27 mouse cellular contexts compared by ENCODE assay signal in genomic region chr6:6143525-6143924, GRCm38 (mm10).
DNase-seq lines count a peak whose midpoint lies in the region; ATAC-seq and TF ChIP-seq lines count a peak whose summit lies in the region.
"Had no signal": no experiment of that assay in that cellular context is flagged by ENCODE, and none has a peak within 500 bp of the region (broad histone marks: within the 10 kb centered on the region; RNA-seq: fewer than 3 reads in every experiment).

No protein-coding gene starts in this region.

- H3K4me3 ChIP-seq in kidney, adult 2 months (ENCODE audit: insufficient read depth, low read depth, low read length), result no peak overlapping the region
- no peak overlapping the region for H3K4me3 ChIP-seq in kidney, embryonic 16.5 days (ENCODE audit: low read length)
- no peak overlapping the region for H3K4me3 ChIP-seq in lung, embryonic 14.5 days (ENCODE audit: low read depth, low read length)
- H3K4me3 ChIP-seq in ES-Bruce4 (ENCODE audit: low read depth, low read length), result no peak overlapping the region
- H3K4me3 ChIP-seq: embryonic facial prominence, embryonic 10.5 days; embryonic facial prominence, embryonic 13.5 days; erythroblast, embryonic 14.5 days; forebrain, embryonic 12.5 days; forebrain, embryonic 15.5 days; hindbrain, embryonic 10.5 days; hindbrain, embryonic 13.5 days had no signal

- no peak for TF ChIP-seq EP300 in ES-Bruce4 (IDR thresholded peaks at IDR 0.05; ENCODE audit: insufficient read depth, low read depth, low read length)

- TF ChIP-seq CTCF in kidney, adult 2 months (conservative IDR thresholded peaks at IDR 0.05; ENCODE audit: insufficient read depth, insufficient read length, low read depth, low read length), result no peak
- TF ChIP-seq CTCF in lung, embryonic 14.5 days (IDR thresholded peaks at IDR 0.05; ENCODE audit: low read depth), result no peak
- TF ChIP-seq CTCF in ES-Bruce4 (IDR thresholded peaks at IDR 0.05; ENCODE audit: low read depth, low read length), result no peak

- no peaks in the 10 kb centered on the region; the same call in none of the 2 replicates for H3K36me3 ChIP-seq in kidney, adult 2 months (ENCODE audit: control insufficient read depth, insufficient read depth, low read length)
- no peaks in the 10 kb centered on the region; the same call in none of the 2 replicates for H3K36me3 ChIP-seq in kidney, embryonic 16.5 days (ENCODE audit: insufficient read depth, low read length)
- no peaks in the 10 kb centered on the region for H3K36me3 ChIP-seq in lung, embryonic 14.5 days (ENCODE audit: insufficient read depth)
- H3K36me3 ChIP-seq in ES-Bruce4 (ENCODE audit: control insufficient read depth, insufficient read depth, low read length, poor library complexity, severe bottlenecking), result peaks cover under 1% of the 10 kb centered on the region; the same call in 1 of the 2 replicates
- H3K36me3 ChIP-seq: forebrain, embryonic 15.5 days; hindbrain, embryonic 13.5 days had no signal

- no peak overlapping the region for H3K27ac ChIP-seq in kidney, adult 2 months (ENCODE audit: insufficient read depth, low read depth, low read length)
- no peak overlapping the region for H3K27ac ChIP-seq in kidney, embryonic 16.5 days (ENCODE audit: low read length)
- no peak overlapping the region for H3K27ac ChIP-seq in lung, embryonic 14.5 days (ENCODE audit: low read depth)
- peak overlapping the region; percentile 12; the same call in 1 of the 2 replicates for H3K27ac ChIP-seq in ES-Bruce4 (ENCODE audit: insufficient read depth, low read length)
- H3K27ac ChIP-seq: embryonic facial prominence, embryonic 10.5 days; embryonic facial prominence, embryonic 13.5 days; forebrain, embryonic 12.5 days; forebrain, embryonic 15.5 days; hindbrain, embryonic 10.5 days; hindbrain, embryonic 13.5 days had no signal

- no peak for ATAC-seq in kidney, embryonic 16.5 days (ENCODE audit: low FRiP score, low TSS enrichment)
- 0 out of 2 replicates have a peak, but pooled peaks have one; percentile 47 for ATAC-seq in lung, embryonic 14.5 days (ENCODE audit: insufficient read depth)
- no peak for ATAC-seq in granulocyte monocyte progenitor cell, adult 5-6 weeks (replicated peaks; ENCODE audit: poor library complexity, severe bottlenecking)
- ATAC-seq: activated CD4-positive, CD25-positive, alpha-beta regulatory T cell, adult 4 months; forebrain, embryonic 15.5 days; hindbrain, embryonic 16.5 days had no signal

- 40% methylated on average over 7 of the region's 7 CpGs for WGBS in kidney, adult 2 months
- WGBS in kidney, embryonic 16.5 days, result 30% methylated on average over 7 of the region's 7 CpGs
- WGBS in lung, embryonic 14.5 days, result 41% methylated on average over 7 of the region's 7 CpGs

- H3K4me2 ChIP-seq in kidney, embryonic 16.5 days (replicated peaks; ENCODE audit: low read depth, low read length), result no peak overlapping the region
- H3K4me2 ChIP-seq in lung, embryonic 14.5 days, result no peak overlapping the region
- H3K4me2 ChIP-seq: embryonic facial prominence, embryonic 13.5 days; forebrain, embryonic 12.5 days; forebrain, embryonic 15.5 days; heart, embryonic 11.5 days; hindbrain, embryonic 13.5 days had no signal

- no peak overlapping the region for H3K9ac ChIP-seq in kidney, embryonic 16.5 days (replicated peaks; ENCODE audit: low read length)
- H3K9ac ChIP-seq in lung, embryonic 14.5 days, result no peak overlapping the region
- H3K9ac ChIP-seq in ES-Bruce4 (ENCODE audit: low read depth, poor library complexity, severe bottlenecking), result no peak overlapping the region
- H3K9ac ChIP-seq: embryonic facial prominence, embryonic 13.5 days; forebrain, embryonic 12.5 days; forebrain, embryonic 15.5 days; hindbrain, embryonic 13.5 days had no signal

- DNase-seq in kidney, adult 2 months, result peak; percentile 12
- DNase-seq in lung, embryonic 14.5 days, result no peak
- no peak for DNase-seq in lung, postnatal 14 days
- DNase-seq in lung, postnatal 25 days (ENCODE audit: low spot score), result peak; percentile 35
- DNase-seq: adrenal gland, adult 8-10 months; adrenal gland, postnatal 25 days; B cell, adult 2 months; cerebellum, adult 11-12 months; cerebellum, adult 8-10 months; cerebellum, postnatal 10 days; cerebellum, postnatal 36 days; embryo, embryonic 11 days; gastrocnemius, postnatal 25 days had no signal

- TF ChIP-seq POLR2A in kidney, adult 2 months (IDR thresholded peaks at IDR 0.05; ENCODE audit: low read depth, low read length), result no peak
- no peak for TF ChIP-seq POLR2A in ES-Bruce4 (IDR thresholded peaks at IDR 0.05; ENCODE audit: insufficient read depth, low read length)

- no peaks in the 10 kb centered on the region for H3K9me3 ChIP-seq in kidney, embryonic 16.5 days (ENCODE audit: low read length)
- H3K9me3 ChIP-seq in lung, embryonic 14.5 days (ENCODE audit: low read depth, low read length), result no peaks in the 10 kb centered on the region
- H3K9me3 ChIP-seq in ES-Bruce4 (replicated peaks; ENCODE audit: control insufficient read depth, insufficient read depth, low read length, poor library complexity, severe bottlenecking), result no peaks in the 10 kb centered on the region; the same call in 1 of the 2 replicates
- H3K9me3 ChIP-seq: embryonic facial prominence, embryonic 10.5 days; embryonic facial prominence, embryonic 13.5 days; forebrain, embryonic 12.5 days; forebrain, embryonic 15.5 days; hindbrain, embryonic 10.5 days; hindbrain, embryonic 13.5 days had no signal

- no peaks in the 10 kb centered on the region for H3K27me3 ChIP-seq in kidney, adult 2 months (replicated peaks; ENCODE audit: control insufficient read depth, insufficient read depth, low read length)
- H3K27me3 ChIP-seq in kidney, embryonic 16.5 days (ENCODE audit: insufficient read depth, low read length), result no peaks in the 10 kb centered on the region
- no peaks in the 10 kb centered on the region for H3K27me3 ChIP-seq in lung, embryonic 14.5 days (ENCODE audit: insufficient read depth, low read length)
- H3K27me3 ChIP-seq in ES-Bruce4 (ENCODE audit: control insufficient read depth, insufficient read depth, low read length, poor library complexity, severe bottlenecking), result no peaks in the 10 kb centered on the region
- H3K27me3 ChIP-seq: CH12.LX; embryonic facial prominence, embryonic 13.5 days; forebrain, embryonic 12.5 days; forebrain, embryonic 15.5 days; hindbrain, embryonic 13.5 days had no signal

- no peaks in the 10 kb centered on the region for H3K4me1 ChIP-seq in kidney, adult 2 months (ENCODE audit: control insufficient read depth, insufficient read depth, low read length)
- no peaks in the 10 kb centered on the region for H3K4me1 ChIP-seq in kidney, embryonic 16.5 days (ENCODE audit: insufficient read depth, low read length)
- H3K4me1 ChIP-seq in lung, embryonic 14.5 days (ENCODE audit: insufficient read depth), result no peaks in the 10 kb centered on the region
- H3K4me1 ChIP-seq in ES-Bruce4 (ENCODE audit: control insufficient read depth, insufficient read depth, low read length), result peaks cover 15% of the 10 kb centered on the region
- H3K4me1 ChIP-seq: forebrain, embryonic 12.5 days; forebrain, embryonic 15.5 days; hindbrain, embryonic 13.5 days had no signal

Comparison
In these comparisons a context has a peak if more than half of its experiments do, and no peak if none do; other contexts are left out.
1. DNase-seq: peak in kidney, adult 2 months (single experiment) and lung, postnatal 25 days (single experiment); none in lung, embryonic 14.5 days (single experiment) and lung, postnatal 14 days (single experiment).